Mouse (Mus musculus): ENCODE data around the gene Ice2. TPM values are rescaled to one million over a fixed set of nuclear protein-coding genes. Genes with fewer than 3 reads are reported as not detected.

The Ice2 gene
- 3.2 and 4.0 TPM in 2 replicates for polyA plus RNA-seq (2021; fragmentation: Nextera tagmentation)
- long read RNA-seq, experiment 1, full-length matches to known transcripts = 4 of 24 reads
- long read RNA-seq, experiment 1, partial matches to known transcripts = 3 of 24 reads
- long read RNA-seq, experiment 1, other reads (novel, unspliced or antisense) = 17 of 24 reads
- long read RNA-seq, experiment 2, partial matches to known transcripts = 3 of 7 reads
- long read RNA-seq, experiment 2, other reads (novel, unspliced or antisense) = 3 of 7 reads

DNA sequence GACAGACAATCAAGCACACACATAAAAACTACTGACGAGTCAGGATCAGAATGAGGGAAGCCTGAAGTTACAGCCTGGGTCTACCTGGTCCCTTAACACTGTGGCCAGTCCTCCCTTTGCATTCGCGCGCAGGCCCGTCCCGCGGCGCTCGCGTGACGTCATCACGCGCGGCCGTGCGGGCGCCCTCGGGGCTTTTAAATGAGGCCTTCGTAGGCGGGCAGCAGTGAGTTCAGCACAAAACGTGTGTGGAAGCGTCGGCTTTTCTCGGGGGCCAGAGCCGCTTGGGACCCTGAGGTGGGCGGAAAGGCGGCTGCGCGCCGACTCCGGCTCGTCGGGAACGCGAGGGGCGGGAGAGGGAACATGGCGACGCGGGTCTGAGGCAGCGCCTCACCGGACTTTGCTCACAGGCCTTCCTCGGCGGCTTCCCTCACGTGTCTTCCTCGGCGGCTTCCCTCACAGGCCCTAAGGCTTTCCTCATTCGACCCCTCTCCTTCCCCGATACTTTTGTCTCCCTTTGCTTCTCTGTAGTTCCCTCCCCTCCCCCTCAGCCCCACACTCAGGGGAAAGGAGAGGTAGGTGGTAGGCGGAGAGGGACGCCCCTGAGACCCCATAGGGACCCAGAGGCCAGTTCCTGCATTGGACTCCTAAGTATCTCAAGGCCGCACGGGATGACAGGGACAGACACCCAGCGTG lies at the start of gene Ice2:
TSS of gene Ice2 (plus strand) at position 147 of the 693 bp plus-strand sequence.

DNA sequence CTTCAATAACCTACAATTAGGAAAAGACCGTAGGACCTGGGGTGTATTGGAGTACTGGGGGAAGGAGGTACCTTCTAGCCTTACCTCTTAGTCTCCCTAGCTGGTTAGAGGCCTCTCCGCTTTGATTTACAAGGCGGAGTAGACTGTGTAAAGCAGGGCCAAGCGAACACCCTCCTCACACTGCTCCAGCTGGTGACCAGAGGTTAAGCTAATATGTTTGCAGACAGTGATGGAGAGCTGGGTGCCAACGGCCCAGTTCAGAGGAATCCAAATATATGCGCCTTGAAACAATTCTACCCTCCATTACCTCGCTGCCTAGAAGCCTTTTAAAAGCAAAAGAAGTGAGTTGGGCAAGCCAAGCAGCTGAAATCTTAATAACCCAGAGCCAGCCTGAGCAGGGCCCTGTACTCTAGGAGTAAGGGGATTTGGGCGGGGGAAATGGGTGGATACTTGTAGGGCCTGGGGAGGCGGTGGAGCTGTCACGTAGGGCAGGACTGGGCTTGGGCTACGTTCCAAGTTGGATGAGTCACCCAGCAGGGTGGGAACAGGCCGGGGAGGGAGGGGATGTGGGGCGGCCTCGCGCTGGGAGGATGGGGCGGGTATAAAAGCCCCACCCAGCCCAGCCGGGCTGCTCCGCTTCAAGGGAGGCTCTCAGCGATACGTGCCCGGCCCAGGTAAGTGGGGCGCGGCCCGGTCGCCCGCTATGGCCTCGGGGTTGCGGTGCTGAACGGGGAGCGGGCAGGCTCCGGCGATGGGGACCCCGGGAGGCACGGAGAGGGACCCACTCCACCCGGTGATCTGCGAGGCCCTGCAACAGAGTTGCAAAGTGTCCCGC lies 55.6 kb downstream of the Ice2 start, which contains the start of gene Anxa2:
TSS of gene Anxa2 (plus strand) at position 555 of the 835 bp plus-strand sequence.

Other genes with a start within 250 kb of the Ice2 start
- 28.0 and 38.9 TPM in 2 replicates for gene Anxa2, start 55.7 kb downstream of the Ice2 start, polyA plus RNA-seq (2021; fragmentation: Nextera tagmentation)

Data from left cerebral cortex, adult 6 months (tissue).